Mouse (Mus musculus) liver, adult 2 months (tissue): ENCODE data around the gene Rapgef5.

Experiments used
- CTCF ChIP-seq: fragments of 200-500 bp; IDR thresholded peaks from 2 replicates; pipeline ENCODE4 v1.5.1; 2011; ENCODE audit warnings: low read depth, low read length, control low read depth
- POLR2A ChIP-seq: fragments of 200-500 bp; IDR thresholded peaks from 2 replicates; pipeline ENCODE4 v1.6.1; 2011; ENCODE audit warnings: low read length, control low read depth; ENCODE audit not compliant: insufficient read depth; ENCODE audit errors: extremely low read depth

DNA sequence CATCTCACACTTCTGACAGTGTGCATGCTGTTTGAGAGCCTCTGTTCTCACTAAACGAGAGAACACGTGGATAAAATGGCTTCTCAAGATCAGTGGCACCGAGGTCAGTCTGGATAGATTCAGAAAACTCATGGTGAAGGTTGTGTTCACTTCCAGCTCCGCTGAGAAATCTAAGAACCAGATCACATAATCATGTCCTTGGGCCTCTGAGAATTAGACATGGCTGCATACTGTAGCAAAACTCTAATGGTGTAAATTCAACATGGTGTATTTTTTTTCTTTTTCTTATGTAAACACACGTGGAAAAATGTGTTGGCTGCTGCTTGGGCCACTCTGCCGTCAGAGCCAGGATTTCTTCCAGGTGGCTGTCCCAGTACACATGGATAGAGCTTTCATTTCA lies 184.6 kb downstream of the Rapgef5 start:
- TF ChIP-seq CTCF (no peak), POLR2A (no peak)
